Mouse (Mus musculus) forebrain, postnatal 0 days (tissue): ENCODE data around the gene Aqp1. TPM values are rescaled to one million over a fixed set of nuclear protein-coding genes. Genes with fewer than 3 reads are reported as not detected.

Experiments used
- ATAC-seq: fragments of 200-750 bp; cut with Nextera tagmentation; 2 replicates; pipeline ENCODE4 v1.8.0; 2017; ENCODE audit warnings: mild to moderate bottlenecking, moderate library complexity
- DNase-seq: peaks from one replicate; pipeline ENCODE4 v3.0.0-alpha.2; 2015
- H3K27ac ChIP-seq: fragments of 300-500 bp; sonication (generic); 2 replicates; pipeline ENCODE4 v1.5.1; 2014; ENCODE audit warnings: low read depth, mild to moderate bottlenecking, antibody characterized with exemption, low read length, moderate library complexity, mixed read lengths
- H3K27me3 ChIP-seq: fragments of 300-500 bp; sonication (generic); 2 replicates; pipeline ENCODE4 v1.6.1; 2014; ENCODE audit warnings: mild to moderate bottlenecking, low read length, mixed read lengths; ENCODE audit not compliant: insufficient read depth
- H3K36me3 ChIP-seq: fragments of 300-500 bp; sonication (generic); 2 replicates; pipeline ENCODE4 v1.6.1; 2014; ENCODE audit warnings: mild to moderate bottlenecking, moderate library complexity; ENCODE audit not compliant: insufficient read depth
- H3K4me1 ChIP-seq: fragments of 300-500 bp; sonication (generic); 2 replicates; pipeline ENCODE4 v1.6.1; 2014; ENCODE audit warnings: antibody characterized with exemption; ENCODE audit not compliant: insufficient read depth
- H3K4me2 ChIP-seq: fragments of 300-500 bp; sonication (generic); 2 replicates; pipeline ENCODE4 v1.6.1; 2014; ENCODE audit warnings: low read depth, mild to moderate bottlenecking, moderate library complexity
- H3K4me3 ChIP-seq: fragments of 300-500 bp; sonication (generic); 2 replicates; pipeline ENCODE4 v1.5.1; 2014; ENCODE audit warnings: low read depth, low read length, mixed read lengths
- H3K9ac ChIP-seq: fragments of 300-500 bp; sonication (generic); 2 replicates; pipeline ENCODE4 v1.6.1; 2014; ENCODE audit warnings: mild to moderate bottlenecking
- H3K9me3 ChIP-seq: fragments of 300-500 bp; sonication (generic); 2 replicates; pipeline ENCODE4 v1.6.1; 2016; ENCODE audit warnings: low read length
- CTCF ChIP-seq: sonication (generic); IDR thresholded peaks from 2 replicates; pipeline ENCODE4 v1.5.1; 2016; ENCODE audit warnings: antibody characterized with exemption, control low read depth, low read depth
- WGBS: fragments of 180-500 bp; shearing (Covaris S2); extraction: QIAGEN DNeasy Blood & Tissue Kit; methylation state at CpG from one replicate; pipeline ENCODE4 v1.1.7; 2014; 5-methylcytosine and 5-hydroxymethylcytosine counted together
- polyA plus RNA-seq: library from polyadenylated mRNA; unstranded; fragments of >200 nt; fragmentation: Nextera tagmentation; extraction: Ambion mirVana; gene quantifications from 2 replicates; pipeline ENCODE4 v1.2.1, GENCODE M21; 2015
- total RNA-seq: library from RNA; depleted of rRNA; stranded (reverse); fragments of >200 nt; gene quantifications from 2 replicates; pipeline ENCODE4 v1.2.3, GENCODE M21; 2014

Gene Aqp1
- total and polyA plus RNA-seq, 2 experiments from 2014 or later = 11.9 to 13.0 TPM

DNA sequence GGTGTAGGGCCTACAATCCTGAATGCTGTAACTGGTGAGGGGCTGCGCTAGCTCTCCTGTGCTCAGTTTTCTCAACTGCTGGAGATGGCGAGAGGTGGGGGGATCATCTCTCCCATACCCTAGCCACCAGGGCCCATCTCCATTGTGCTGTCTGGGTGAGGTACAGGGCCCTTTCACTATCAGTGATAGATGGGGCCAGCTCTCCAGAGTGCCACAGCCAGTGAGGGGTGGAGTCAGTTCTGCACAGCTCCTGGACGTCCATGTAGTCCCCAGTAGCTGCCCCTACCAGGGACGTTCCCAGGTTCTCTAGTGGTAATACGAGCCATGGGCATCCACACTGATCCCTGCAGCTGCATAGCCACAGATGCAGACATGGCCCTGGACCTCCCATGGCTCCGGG, 14.7 kb upstream of the Aqp1 start:
- DNase-seq (no peak), ATAC-seq (no peak)
- Histone ChIP-seq H3K4me3 (no peak overlapping the region), H3K27ac (no peak overlapping the region), H3K4me2 (no peak overlapping the region), H3K36me3 (0 out of 2 replicates have a peak, but pooled peaks cover 4% of the 10 kb centered on the region), H3K4me1 (no peaks in the 10 kb centered on the region), H3K9me3 (no peaks in the 10 kb centered on the region), H3K27me3 (no peaks in the 10 kb centered on the region), H3K9ac (no peak overlapping the region)
- TF ChIP-seq CTCF = no peak
- WGBS = 81% methylated on average over 6 of the region's 6 CpGs

DNA sequence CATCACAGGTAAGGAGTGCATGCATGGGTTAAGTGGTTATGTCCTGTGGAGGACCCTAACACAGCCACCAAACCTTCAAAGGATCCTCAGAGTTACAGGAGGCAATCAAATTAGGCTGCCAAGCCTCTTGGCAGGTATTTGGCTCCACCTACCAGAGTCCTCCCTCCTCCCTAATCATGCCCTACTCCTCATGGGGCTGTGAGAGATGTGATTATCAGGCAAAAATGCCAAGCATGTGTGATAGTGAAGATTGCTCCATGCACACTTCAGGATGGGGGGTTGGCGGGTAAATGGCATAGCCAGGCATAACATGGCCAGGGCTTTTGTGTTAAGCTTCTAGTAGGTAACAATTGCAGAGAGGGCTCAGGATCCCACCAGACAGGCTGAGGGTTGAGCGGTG, 13.3 kb upstream of the Aqp1 start:
- 91% methylated on average over 2 of the region's 2 CpGs for whole genome bisulfite sequencing
- H3K9me3 ChIP-seq = no peaks in the 10 kb centered on the region
- no peak for ATAC-seq
- no peaks in the 10 kb centered on the region for H3K27me3 ChIP-seq
- H3K4me1 ChIP-seq = no peaks in the 10 kb centered on the region
- H3K9ac ChIP-seq = no peak overlapping the region
- 0 out of 2 replicates have a peak, but pooled peaks cover 4% of the 10 kb centered on the region for H3K36me3 ChIP-seq
- no peak for DNase-seq
- H3K27ac ChIP-seq = no peak overlapping the region
- H3K4me2 ChIP-seq = no peak overlapping the region
- no peak overlapping the region for H3K4me3 ChIP-seq
- no peak for TF ChIP-seq CTCF

DNA sequence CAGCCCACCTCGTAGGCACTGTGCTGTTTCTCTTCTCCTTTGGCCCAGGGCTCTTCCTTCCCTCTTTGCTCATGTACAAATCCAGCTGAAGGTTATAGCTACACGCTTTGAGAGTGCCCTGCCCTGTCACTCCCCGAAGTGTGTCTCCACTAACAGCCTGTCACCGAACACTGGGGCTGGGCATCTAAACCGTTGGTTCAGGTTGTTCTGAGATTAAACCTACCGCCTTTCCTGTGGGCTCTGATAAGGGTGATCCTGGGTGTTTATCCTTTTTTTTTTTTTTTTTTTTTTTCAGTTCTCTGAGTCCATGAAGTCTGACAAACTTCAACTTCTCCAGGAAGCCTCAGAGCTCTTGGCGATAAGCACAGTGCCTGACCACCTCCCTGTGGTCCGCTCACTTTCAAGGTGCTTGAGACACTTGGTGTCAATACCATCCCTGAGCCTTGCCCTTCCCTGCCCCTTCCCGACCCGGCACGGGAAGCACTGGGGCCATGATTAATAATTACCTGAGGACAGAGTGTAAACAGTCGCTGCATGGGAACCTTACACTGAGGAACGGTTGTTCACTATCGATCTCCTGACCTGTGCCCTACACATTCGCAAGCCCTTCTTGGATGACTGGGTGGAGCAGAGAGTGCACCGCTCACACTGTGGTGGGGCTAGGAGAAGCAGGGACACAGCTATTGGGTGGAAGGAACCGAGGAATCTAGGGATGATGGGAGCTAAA, 12.2 kb upstream of the Aqp1 start:
- no peaks in the 10 kb centered on the region for H3K27me3 ChIP-seq
- H3K4me2 ChIP-seq = no peak overlapping the region
- no peaks in the 10 kb centered on the region for H3K4me1 ChIP-seq
- no peaks in the 10 kb centered on the region for H3K9me3 ChIP-seq
- DNase-seq = no peak
- H3K36me3 ChIP-seq = no peaks in the 10 kb centered on the region
- H3K9ac ChIP-seq = no peak overlapping the region
- ATAC-seq = no peak
- no peak for TF ChIP-seq CTCF
- no peak overlapping the region for H3K27ac ChIP-seq
- 94% methylated on average over 17 of the region's 17 CpGs for WGBS
- no peak overlapping the region for H3K4me3 ChIP-seq

DNA sequence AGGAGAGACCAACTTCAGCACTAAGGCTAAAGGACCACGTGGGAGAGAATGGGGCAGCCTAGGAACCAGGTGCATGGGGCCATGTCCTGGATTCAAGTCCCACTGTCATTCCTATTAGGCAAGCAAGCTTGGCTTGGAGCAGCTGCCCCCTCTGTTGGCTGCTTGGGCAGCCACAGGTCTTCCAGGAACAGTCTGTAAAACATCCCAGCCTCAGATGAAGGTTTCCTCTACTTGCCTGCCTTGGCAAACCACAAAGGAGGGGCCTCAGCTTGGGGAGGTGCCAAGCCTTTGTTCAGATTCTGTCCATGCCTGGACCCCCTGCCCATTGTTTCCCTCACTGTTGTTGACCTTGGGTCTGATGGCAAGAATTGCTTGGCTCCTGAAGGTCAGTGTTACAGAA, 11.4 kb upstream of the Aqp1 start:
- 78% methylated on average over 1 of the region's 1 CpGs for WGBS
- DNase-seq (no peak), ATAC-seq (no peak)
- no peak overlapping the region for H3K9ac ChIP-seq
- no peak overlapping the region for H3K27ac ChIP-seq
- TF ChIP-seq CTCF = 0 out of 2 replicates have a peak, but pooled peaks have one; percentile 8
- no peak overlapping the region for H3K4me3 ChIP-seq
- no peaks in the 10 kb centered on the region for H3K4me1 ChIP-seq
- no peaks in the 10 kb centered on the region for H3K9me3 ChIP-seq
- no peaks in the 10 kb centered on the region for H3K27me3 ChIP-seq
- no peak overlapping the region for H3K4me2 ChIP-seq
- H3K36me3 ChIP-seq = no peaks in the 10 kb centered on the region

DNA sequence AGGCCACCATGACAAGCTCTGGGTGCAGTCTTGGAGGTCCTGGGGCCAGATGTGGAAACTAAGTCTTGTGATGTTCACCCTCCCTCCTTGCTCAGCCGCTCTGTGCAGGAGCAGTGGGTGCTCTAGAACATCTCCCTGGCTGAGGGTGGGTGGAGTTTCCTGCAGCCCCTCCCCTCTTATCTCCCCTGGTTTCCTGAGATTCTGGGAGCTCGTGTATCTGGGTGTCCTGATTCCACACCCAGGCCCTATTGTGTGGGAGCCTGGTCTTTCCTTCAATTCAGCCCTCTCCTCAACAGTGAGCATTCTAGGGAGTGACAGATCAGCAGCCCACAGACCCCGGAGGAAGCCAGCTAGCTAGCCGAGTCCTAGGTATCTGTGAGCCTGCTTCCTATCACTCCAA, 9.9 kb upstream of the Aqp1 start:
- 86% methylated on average over 4 of the region's 4 CpGs for WGBS
- no peak overlapping the region for H3K4me3 ChIP-seq
- no peak for ATAC-seq

DNA sequence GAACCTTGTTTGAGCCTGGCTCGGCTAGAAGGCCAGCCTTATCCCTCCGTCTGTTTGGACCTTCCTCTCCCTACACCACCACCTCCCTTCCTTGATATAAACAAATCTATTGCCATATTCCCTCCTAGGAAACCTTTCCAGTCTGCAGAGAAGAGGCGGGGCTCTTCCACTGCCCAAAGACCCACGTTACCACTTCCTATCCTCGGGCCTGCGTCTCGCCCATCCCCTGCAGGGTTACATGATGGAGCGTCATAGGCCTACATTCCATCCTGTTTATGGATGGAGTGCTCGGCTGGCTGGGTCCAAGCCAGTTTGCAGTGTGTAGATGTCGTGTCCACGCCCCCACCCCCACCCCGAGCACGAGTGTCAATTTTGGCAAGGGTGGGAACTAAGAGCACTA, 8.9 kb upstream of the Aqp1 start:
- no peaks in the 10 kb centered on the region for H3K36me3 ChIP-seq
- no peaks in the 10 kb centered on the region for H3K9me3 ChIP-seq
- WGBS = 87% methylated on average over 13 of the region's 13 CpGs
- H3K4me3 ChIP-seq = no peak overlapping the region
- H3K4me2 ChIP-seq = no peak overlapping the region
- DNase-seq = no peak
- no peak overlapping the region for H3K27ac ChIP-seq
- H3K27me3 ChIP-seq = no peaks in the 10 kb centered on the region
- H3K4me1 ChIP-seq = peaks cover 4% of the 10 kb centered on the region; the same call in 1 of the 2 replicates
- no peak overlapping the region for H3K9ac ChIP-seq
- TF ChIP-seq CTCF = no peak
- ATAC-seq = no peak

More for the DNA sequence above, 9.9 kb upstream of the Aqp1 start:
- DNase-seq = no peak
- H3K9ac ChIP-seq = no peak overlapping the region
- H3K36me3 ChIP-seq = no peaks in the 10 kb centered on the region
- no peaks in the 10 kb centered on the region for H3K27me3 ChIP-seq
- no peak overlapping the region for H3K4me2 ChIP-seq
- no peaks in the 10 kb centered on the region for H3K9me3 ChIP-seq
- no peak overlapping the region for H3K27ac ChIP-seq
- H3K4me1 ChIP-seq = no peaks in the 10 kb centered on the region
- no peak for TF ChIP-seq CTCF

DNA sequence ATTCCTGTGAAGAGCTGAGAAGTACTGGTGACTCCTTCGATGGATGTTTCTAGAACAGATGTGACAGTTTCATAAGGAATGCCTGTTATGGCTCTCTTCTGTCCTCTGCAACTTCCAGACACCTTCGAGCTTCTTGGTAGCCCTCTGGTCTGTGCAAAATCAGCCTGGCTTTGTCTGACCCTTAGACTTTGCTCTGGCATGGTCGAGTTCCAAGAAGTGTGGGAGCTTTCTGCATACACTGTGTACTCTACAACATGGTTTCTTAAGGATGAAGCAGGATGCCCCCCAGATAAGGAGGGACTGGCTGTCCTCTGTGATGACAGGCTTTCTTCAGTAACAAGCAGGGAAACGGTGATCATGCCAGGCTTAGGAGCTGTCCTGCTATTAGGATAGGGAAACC, 8.1 kb upstream of the Aqp1 start:
- WGBS = 79% methylated on average over 4 of the region's 4 CpGs
- no peak for TF ChIP-seq CTCF
- no peak for ATAC-seq

More for the DNA sequence above, 8.1 kb upstream of the Aqp1 start:
- no peak for DNase-seq
- Histone ChIP-seq H3K4me3 (no peak overlapping the region), H3K27me3 (no peaks in the 10 kb centered on the region), H3K36me3 (no peaks in the 10 kb centered on the region), H3K4me1 (peaks cover 9% of the 10 kb centered on the region), H3K9me3 (no peaks in the 10 kb centered on the region), H3K4me2 (no peak overlapping the region), H3K9ac (no peak overlapping the region), H3K27ac (no peak overlapping the region)
